Mouse (Mus musculus) midbrain, embryonic 16.5 days (tissue): Measurements from ENCODE around the gene Rpgrip1. TPM values are rescaled to one million over a fixed set of nuclear protein-coding genes. Genes with fewer than 3 reads are reported as not detected.

ENCODE experiments used
- ATAC-seq: fragments of 200-750 bp; cut with Nextera tagmentation; 2 replicates; pipeline ENCODE4 v1.8.0; 2017; ENCODE audit warnings: moderate TSS enrichment
- H3K27ac ChIP-seq: fragments of 300-500 bp; sonication (generic); 2 replicates; pipeline ENCODE4 v1.5.1; 2014; ENCODE audit warnings: mild to moderate bottlenecking, low read length, mixed read lengths
- H3K27me3 ChIP-seq: fragments of 300-500 bp; sonication (generic); 2 replicates; pipeline ENCODE4 v1.6.1; 2014; ENCODE audit warnings: low read depth, low read length, mixed read lengths; ENCODE audit not compliant: control insufficient read depth, insufficient read depth
- H3K36me3 ChIP-seq: fragments of 300-500 bp; sonication (generic); 2 replicates; pipeline ENCODE4 v1.6.1; 2014; ENCODE audit warnings: mild to moderate bottlenecking, low read length, moderate library complexity, mixed read lengths; ENCODE audit not compliant: control insufficient read depth, insufficient read depth
- H3K4me1 ChIP-seq: fragments of 300-500 bp; sonication (generic); 2 replicates; pipeline ENCODE4 v1.6.1; 2014; ENCODE audit warnings: mild to moderate bottlenecking, low read length, mixed read lengths; ENCODE audit not compliant: control insufficient read depth, insufficient read depth
- H3K4me2 ChIP-seq: fragments of 300-500 bp; sonication (generic); 2 replicates; pipeline ENCODE4 v1.6.1; 2014; ENCODE audit warnings: mild to moderate bottlenecking, low read length, mixed read lengths
- H3K4me3 ChIP-seq: fragments of 300-500 bp; sonication (generic); 2 replicates; pipeline ENCODE4 v1.5.1; 2014; ENCODE audit warnings: low read depth, mild to moderate bottlenecking, low read length, moderate library complexity, mixed read lengths
- H3K9ac ChIP-seq: fragments of 300-500 bp; sonication (generic); 2 replicates; pipeline ENCODE4 v1.6.1; 2014; ENCODE audit warnings: low read depth, low read length, mixed read lengths
- H3K9me3 ChIP-seq: fragments of 300-500 bp; sonication (generic); replicated peaks from 2 replicates; pipeline ENCODE4 v1.6.1; 2014; ENCODE audit warnings: mild to moderate bottlenecking, low read length, mixed read lengths; ENCODE audit not compliant: control insufficient read depth, poor library complexity, severe bottlenecking
- WGBS: fragments of 180-500 bp; shearing (Covaris S2); extraction: QIAGEN DNeasy Blood & Tissue Kit; methylation state at CpG from one replicate; pipeline ENCODE4 v1.1.7; 2014; 5-methylcytosine and 5-hydroxymethylcytosine counted together
- polyA plus RNA-seq: library from polyadenylated mRNA; unstranded; fragments of >200 nt; fragmentation: Nextera tagmentation; extraction: Ambion mirVana; gene quantifications from 2 replicates; pipeline ENCODE4 v1.2.1, GENCODE M21; 2015

Rpgrip1 gene
- polyA plus RNA-seq, 1 experiment from 2014 or later, result 45.9 TPM

- ATAC-seq, result no peak
- H3K9ac ChIP-seq, result no peak overlapping the region
- H3K4me1 ChIP-seq, result no peaks in the 10 kb centered on the region
- no peaks in the 10 kb centered on the region for H3K36me3 ChIP-seq
- no peaks in the 10 kb centered on the region for H3K9me3 ChIP-seq
- no peaks in the 10 kb centered on the region for H3K27me3 ChIP-seq
- WGBS, result 73% methylated on average over 19 of the region's 19 CpGs
- H3K27ac ChIP-seq, result no peak overlapping the region
- no peak overlapping the region for H3K4me2 ChIP-seq
- H3K4me3 ChIP-seq, result no peak overlapping the region
Observed at GRCm38 (mm10) chr14:52140577-52141444, 30.3 kb downstream of the Rpgrip1 start.

DNA sequence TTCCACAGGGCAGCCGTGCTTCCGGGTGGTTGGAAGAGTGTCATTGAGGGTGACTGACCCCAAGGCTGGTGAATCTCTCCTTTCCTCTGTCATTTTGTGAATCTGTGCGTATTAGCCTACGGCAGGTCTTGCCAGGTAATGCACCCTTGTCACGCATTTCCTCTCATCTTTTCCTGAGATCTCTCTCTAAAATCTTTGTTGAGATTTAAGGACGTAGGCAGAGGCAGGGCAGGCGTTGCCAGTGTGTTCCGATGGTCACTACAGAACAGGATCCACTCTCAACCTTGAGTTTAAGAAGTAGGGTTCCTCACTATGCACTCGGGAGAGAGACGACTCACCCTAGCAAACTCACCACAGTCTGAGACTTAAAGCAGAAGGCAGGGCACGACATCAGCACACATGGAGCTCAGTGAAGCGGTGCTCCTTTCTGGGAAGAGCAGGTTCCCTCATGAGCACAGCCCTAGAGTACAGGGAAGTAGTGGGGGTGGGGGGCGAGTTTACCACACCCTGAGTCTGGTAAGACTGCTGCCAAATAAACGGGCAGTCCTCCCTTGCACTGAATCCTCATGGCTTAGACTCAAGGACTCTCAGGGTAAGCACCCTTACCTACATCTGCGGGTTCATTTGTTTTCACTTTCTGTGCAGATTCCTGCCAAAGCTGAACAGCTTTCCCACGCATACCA lies 31.1 kb downstream of the Rpgrip1 start:
- Histone ChIP-seq H3K27me3 (no peaks in the 10 kb centered on the region), H3K4me3 (no peak overlapping the region), H3K4me1 (no peaks in the 10 kb centered on the region), H3K9me3 (no peaks in the 10 kb centered on the region), H3K9ac (no peak overlapping the region), H3K4me2 (no peak overlapping the region), H3K27ac (no peak overlapping the region), H3K36me3 (no peaks in the 10 kb centered on the region)
- no peak for ATAC-seq
- WGBS, result 77% methylated on average over 16 of the region's 16 CpGs

DNA sequence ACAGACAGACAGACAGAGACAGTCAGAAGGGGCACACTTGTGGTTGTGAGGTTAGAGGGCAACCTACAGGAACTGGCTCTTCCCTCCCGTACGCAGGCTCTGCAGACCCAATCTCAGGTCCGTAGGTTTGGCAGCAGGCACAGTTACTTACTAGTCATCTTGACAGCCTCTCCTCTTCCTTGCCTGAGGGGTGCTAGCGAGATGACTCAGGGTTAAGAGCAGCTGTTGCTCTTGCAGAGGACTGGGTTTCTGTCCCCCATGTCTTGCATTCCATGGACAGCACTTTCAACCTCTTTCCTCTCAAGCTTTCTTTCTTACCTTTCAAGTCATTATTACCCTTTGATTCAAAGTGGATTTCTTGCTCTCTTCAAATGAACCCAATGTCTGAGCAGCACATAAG lies 33.7 kb downstream of the Rpgrip1 start:
- 82% methylated on average over 4 of the region's 4 CpGs for WGBS
- no peaks in the 10 kb centered on the region for H3K4me1 ChIP-seq
- H3K4me2 ChIP-seq, result no peak overlapping the region
- H3K36me3 ChIP-seq, result no peaks in the 10 kb centered on the region
- no peaks in the 10 kb centered on the region for H3K9me3 ChIP-seq
- no peaks in the 10 kb centered on the region for H3K27me3 ChIP-seq
- no peak overlapping the region for H3K9ac ChIP-seq
- no peak for ATAC-seq
- no peak overlapping the region for H3K27ac ChIP-seq
- no peak overlapping the region for H3K4me3 ChIP-seq

- H3K27me3 ChIP-seq, result no peaks in the 10 kb centered on the region
- H3K4me2 ChIP-seq, result no peak overlapping the region
- no peak for ATAC-seq
- no peaks in the 10 kb centered on the region for H3K36me3 ChIP-seq
- H3K9me3 ChIP-seq, result no peaks in the 10 kb centered on the region
- 63% methylated on average over 4 of the region's 4 CpGs for WGBS
- H3K27ac ChIP-seq, result no peak overlapping the region
- H3K9ac ChIP-seq, result no peak overlapping the region
- H3K4me1 ChIP-seq, result peaks cover under 1% of the 10 kb centered on the region; the same call in 1 of the 2 replicates
- no peak overlapping the region for H3K4me3 ChIP-seq
Observed at GRCm38 (mm10) chr14:52146540-52146939, 36.0 kb downstream of the Rpgrip1 start.

DNA sequence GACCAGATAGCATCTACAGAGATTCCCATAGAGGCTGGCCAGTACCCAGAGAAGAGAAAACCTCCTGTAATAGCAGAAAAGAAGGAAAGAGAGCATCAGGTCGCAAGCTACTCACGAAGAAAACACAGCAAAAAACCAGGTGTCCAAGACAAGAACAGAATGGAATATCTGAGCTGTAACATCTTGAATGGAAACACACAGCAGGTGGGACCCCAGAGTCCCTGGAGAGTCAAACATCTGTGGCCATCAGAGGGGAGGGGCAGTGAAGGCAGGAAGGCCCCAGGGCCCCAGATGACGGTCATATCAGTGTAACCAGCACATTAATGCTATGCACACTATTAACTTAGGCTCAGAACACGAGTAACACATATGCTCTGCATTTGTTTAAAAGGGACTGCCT lies 39.4 kb downstream of the Rpgrip1 start:
- WGBS, result 59% methylated on average over 4 of the region's 4 CpGs
- ATAC-seq, result no peak
- no peaks in the 10 kb centered on the region for H3K36me3 ChIP-seq
- no peak overlapping the region for H3K9ac ChIP-seq
- H3K4me2 ChIP-seq, result no peak overlapping the region
- H3K9me3 ChIP-seq, result no peaks in the 10 kb centered on the region
- no peak overlapping the region for H3K27ac ChIP-seq
- no peak overlapping the region for H3K4me3 ChIP-seq
- H3K4me1 ChIP-seq, result peaks cover 13% of the 10 kb centered on the region
- no peaks in the 10 kb centered on the region for H3K27me3 ChIP-seq

GRCm38 (mm10) chr14:52152179-52152578 lies 41.7 kb downstream of the Rpgrip1 start:
- peak; percentile 90 for ATAC-seq
- H3K9ac ChIP-seq, result no peak overlapping the region
- WGBS, result 10% methylated on average over 7 of the region's 7 CpGs
- H3K27me3 ChIP-seq, result no peaks in the 10 kb centered on the region
- peak overlapping the region; percentile 66 for H3K27ac ChIP-seq
- no peaks in the 10 kb centered on the region for H3K9me3 ChIP-seq
- H3K4me1 ChIP-seq, result peaks cover 13% of the 10 kb centered on the region
- no peaks in the 10 kb centered on the region for H3K36me3 ChIP-seq
- H3K4me3 ChIP-seq, result peak overlapping the region; percentile 8; the same call in 1 of the 2 replicates
- H3K4me2 ChIP-seq, result peak overlapping the region; percentile 40

- Histone ChIP-seq H3K4me1 (peaks cover 13% of the 10 kb centered on the region), H3K36me3 (0 out of 2 replicates have a peak, but pooled peaks cover 1% of the 10 kb centered on the region), H3K9me3 (no peaks in the 10 kb centered on the region), H3K4me2 (peak overlapping the region; percentile 40), H3K4me3 (no peak overlapping the region), H3K27me3 (no peaks in the 10 kb centered on the region), H3K9ac (no peak overlapping the region), H3K27ac (peak overlapping the region; percentile 47)
- 9% methylated on average over 3 of the region's 3 CpGs for WGBS
- ATAC-seq, result peak; percentile 39; the same call in 1 of the 2 replicates
Observed at GRCm38 (mm10) chr14:52152613-52153012, 42.1 kb downstream of the Rpgrip1 start.

GRCm38 (mm10) chr14:52155008-52155407 lies 44.5 kb downstream of the Rpgrip1 start:
- Histone ChIP-seq H3K36me3 (peaks cover 16% of the 10 kb centered on the region), H3K4me1 (peaks cover 13% of the 10 kb centered on the region), H3K27me3 (no peaks in the 10 kb centered on the region), H3K4me2 (no peak overlapping the region), H3K9ac (no peak overlapping the region), H3K4me3 (no peak overlapping the region), H3K9me3 (no peaks in the 10 kb centered on the region), H3K27ac (no peak overlapping the region)
- no peak for ATAC-seq
- 86% methylated on average over 2 of the region's 2 CpGs for WGBS

- Histone ChIP-seq H3K27ac (no peak overlapping the region), H3K4me1 (no peaks in the 10 kb centered on the region), H3K4me2 (no peak overlapping the region), H3K4me3 (no peak overlapping the region), H3K9ac (no peak overlapping the region), H3K9me3 (no peaks in the 10 kb centered on the region), H3K27me3 (no peaks in the 10 kb centered on the region), H3K36me3 (peaks cover 51% of the 10 kb centered on the region)
- 89% methylated on average over 6 of the region's 6 CpGs for WGBS
- ATAC-seq, result no peak
Observed at GRCm38 (mm10) chr14:52160911-52161310, 50.4 kb downstream of the Rpgrip1 start.
